Mouse (Mus musculus) kidney, postnatal 4 days (tissue): ENCODE data around the gene Gm20441.

Experiments used
- DNase-seq, 2 experiments: peaks; one replicate each; pipeline ENCODE4 v3.0.0; 2021; ENCODE audit warnings: mixed read lengths in 2 of 2

Gene Gm20441

GRCm38 (mm10) chr10:75780769-75781578 is at the start of gene Gm20441, which contains the start of gene Gstt3:
Gm20441 (minus strand) TSS chr10:75780954.
Gstt3 (minus strand) TSS chr10:75781414.
- peak; percentile 72 to 82 for DNase-seq

- DNase-seq: no peak
These were observed 49.5 kb upstream of the Gm20441 start for GRCm38 (mm10) chr10:75830275-75830670.

- DNase-seq: no peak
These were observed 48.9 kb upstream of the Gm20441 start for GRCm38 (mm10) chr10:75829529-75830274.

- DNase-seq: peak in 1 of 2 experiments; percentile 27
These were observed 47.8 kb upstream of the Gm20441 start for GRCm38 (mm10) chr10:75828500-75828931.

- peak; percentile 48 to 61 for DNase-seq
These were observed 47.1 kb upstream of the Gm20441 start for GRCm38 (mm10) chr10:75827668-75828360.

- no peak for DNase-seq
These were observed 43.8 kb upstream of the Gm20441 start for GRCm38 (mm10) chr10:75824530-75824929.

GRCm38 (mm10) chr10:75823782-75824181 is 43.0 kb upstream of the Gm20441 start:
- no peak for DNase-seq

- DNase-seq: no peak
These were observed 41.7 kb upstream of the Gm20441 start, which contains the start of gene Gstt4 for GRCm38 (mm10) chr10:75822443-75822842. Gstt4 (minus strand) TSS chr10:75822543.

GRCm38 (mm10) chr10:75819882-75820281 is 39.1 kb upstream of the Gm20441 start:
- DNase-seq: no peak

GRCm38 (mm10) chr10:75818641-75819040 is 37.9 kb upstream of the Gm20441 start:
- DNase-seq: no peak

- DNase-seq: no peak
These were observed 23.5 kb upstream of the Gm20441 start for GRCm38 (mm10) chr10:75804217-75804616.

- peak; percentile 72 to 77 for DNase-seq
These were observed 17.5 kb upstream of the Gm20441 start, which contains the start of gene Gstt1 for GRCm38 (mm10) chr10:75798176-75798696. Gstt1 (minus strand) TSS chr10:75798584.

GRCm38 (mm10) chr10:75797619-75798175 is 16.9 kb upstream of the Gm20441 start:
- DNase-seq: peak; percentile 42 to 65

- DNase-seq: peak in 1 of 2 experiments; percentile 16
These were observed 16.2 kb upstream of the Gm20441 start for GRCm38 (mm10) chr10:75796731-75797516.

- peak; percentile 43 to 69 for DNase-seq
These were observed 14.1 kb upstream of the Gm20441 start for GRCm38 (mm10) chr10:75794880-75795279.

GRCm38 (mm10) chr10:75790773-75791172 is 10.0 kb upstream of the Gm20441 start:
- DNase-seq: peak in 1 of 2 experiments; percentile 20

GRCm38 (mm10) chr10:75789841-75790240 is 9.1 kb upstream of the Gm20441 start:
- DNase-seq: peak in 1 of 2 experiments; percentile 43

GRCm38 (mm10) chr10:75789081-75789735 is 8.5 kb upstream of the Gm20441 start:
- no peak for DNase-seq

- DNase-seq: no peak
These were observed 7.5 kb upstream of the Gm20441 start for GRCm38 (mm10) chr10:75788277-75788676.

- no peak for DNase-seq
These were observed 4.7 kb upstream of the Gm20441 start for GRCm38 (mm10) chr10:75785442-75785841.
